Mouse (Mus musculus): ENCODE data around the gene Tekt5.

DNA sequence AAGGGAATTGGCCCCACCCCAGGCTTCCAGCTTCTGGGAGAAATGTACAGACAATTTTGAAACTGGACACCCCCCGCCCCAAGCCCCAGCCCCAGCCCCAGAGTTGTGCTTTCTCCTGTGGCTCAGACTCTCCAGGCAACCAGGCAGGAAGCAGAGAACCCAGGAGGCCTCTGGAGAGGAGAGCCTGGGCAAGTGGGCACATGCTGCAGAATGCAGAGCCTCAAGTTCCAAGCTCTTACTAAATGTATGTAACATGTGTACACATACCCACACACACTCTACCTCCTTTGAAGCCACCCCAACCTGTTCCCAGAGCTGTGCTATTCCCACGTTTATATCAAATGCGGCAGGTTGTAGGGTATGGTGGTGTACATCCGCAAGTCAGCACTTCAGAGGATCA is 29.5 kb downstream of the Tekt5 start:
- TF ChIP-seq FLI1 (IDR thresholded peaks at IDR 0.05; ENCODE audit: low read length): no peak
- no peak for TF ChIP-seq GATA1 (IDR thresholded peaks at IDR 0.05; ENCODE audit: borderline replicate concordance, low read length)
